3 mouse cellular contexts compared by ENCODE assay signal in the genomic region with DNA sequence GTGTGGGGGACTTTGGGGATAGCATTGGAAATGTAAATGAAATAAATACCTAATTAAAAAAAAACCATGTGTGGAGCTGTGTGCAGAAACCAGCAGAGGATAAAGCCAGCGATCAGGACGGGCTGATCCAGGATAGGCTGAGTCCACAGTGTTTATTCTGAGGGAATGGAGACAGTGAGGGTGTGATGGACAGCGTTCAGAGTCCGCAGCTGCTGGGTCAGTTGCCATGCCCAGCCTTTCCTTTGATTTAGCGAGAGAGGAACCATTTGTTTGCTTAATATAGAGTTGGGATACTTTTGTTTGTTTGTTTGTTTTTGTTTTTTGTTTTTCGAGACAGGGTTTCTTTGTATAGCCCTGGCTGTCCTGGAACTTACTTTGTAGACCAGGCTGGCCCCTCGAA. TPM values are rescaled to one million over a fixed set of nuclear protein-coding genes. Genes with fewer than 3 reads are reported as not detected.
DNase-seq lines count a peak whose midpoint lies in the region; TF ChIP-seq lines count a peak whose summit lies in the region.
"Not testable (repeated sequence)": the region's sequence is repeated elsewhere in the genome, so short reads cannot be mapped to it uniquely, and the experiment has no call there.

No protein-coding gene starts in this region.

- H3K27ac ChIP-seq in gastrocnemius, adult 2 months, result peak overlapping the region; percentile 43; the same call in 1 of the 2 replicates

- not testable (repeated sequence) for H3K79me2 ChIP-seq in myocyte (ENCODE audit: control insufficient read depth, insufficient read depth)

- H3K4me2 ChIP-seq in myocyte (ENCODE audit: low read depth), result not testable (repeated sequence)

- DNase-seq in gastrocnemius, adult 2 months, result not testable (repeated sequence)
- DNase-seq in heart, adult 11 months, result peak; percentile 40

- TF ChIP-seq POLR2A in myocyte (IDR thresholded peaks at IDR 0.05; ENCODE audit: insufficient read length, low read depth), result not testable (repeated sequence)

- H3ac ChIP-seq in myocyte (ENCODE audit: control insufficient read depth, insufficient read length), result not testable (repeated sequence)

- H3K4me3 ChIP-seq in gastrocnemius, adult 2 months; myocyte: not testable (repeated sequence)

- not testable (repeated sequence) for H3K36me3 ChIP-seq in myocyte (ENCODE audit: control insufficient read depth, insufficient read depth)

- not testable (repeated sequence) for TF ChIP-seq CTCF in gastrocnemius, adult 2 months (IDR thresholded peaks at IDR 0.05)

- intact Hi-C loops in gastrocnemius, adult 2 months (cut with DNase I), result not testable (repeated sequence)

- not testable (repeated sequence) for H3K27me3 ChIP-seq in myocyte (ENCODE audit: control insufficient read depth, insufficient read depth, insufficient read length)

TF ChIP-seq in myocyte, 11 proteins besides CTCF, POLR2A, EP300 and RAD21:
- TF ChIP-seq MYOD1 (IDR thresholded peaks at IDR 0.05; ENCODE audit: control insufficient read depth in 1 of 3, insufficient read length in 2 of 3, low read depth in 2 of 3), result peak; percentile 40 to 87 (median 69)

RNA-seq across cellular contexts. Expression of a gene that starts 20.9 kb away (rescaled TPM):
- total RNA-seq in gastrocnemius, adult 2 months (2021), result 1,000 to 10,000 TPM; 2,736 to 3,418 TPM
- 368 TPM for polyA plus RNA-seq in myocyte (2012; fragmentation: generic; extraction: Trizol)
